Mouse (Mus musculus): Measurements from ENCODE around the gene Psmd6. TPM values are rescaled to one million over a fixed set of nuclear protein-coding genes. Genes with fewer than 3 reads are reported as not detected.
A peak's percentile ranks its signal among the peaks of the same experiment; 100 is the strongest.

Gene Psmd6
- total RNA-seq (2022): 100 to 1,000 TPM; 111 to 121 (median 118) TPM

DNA sequence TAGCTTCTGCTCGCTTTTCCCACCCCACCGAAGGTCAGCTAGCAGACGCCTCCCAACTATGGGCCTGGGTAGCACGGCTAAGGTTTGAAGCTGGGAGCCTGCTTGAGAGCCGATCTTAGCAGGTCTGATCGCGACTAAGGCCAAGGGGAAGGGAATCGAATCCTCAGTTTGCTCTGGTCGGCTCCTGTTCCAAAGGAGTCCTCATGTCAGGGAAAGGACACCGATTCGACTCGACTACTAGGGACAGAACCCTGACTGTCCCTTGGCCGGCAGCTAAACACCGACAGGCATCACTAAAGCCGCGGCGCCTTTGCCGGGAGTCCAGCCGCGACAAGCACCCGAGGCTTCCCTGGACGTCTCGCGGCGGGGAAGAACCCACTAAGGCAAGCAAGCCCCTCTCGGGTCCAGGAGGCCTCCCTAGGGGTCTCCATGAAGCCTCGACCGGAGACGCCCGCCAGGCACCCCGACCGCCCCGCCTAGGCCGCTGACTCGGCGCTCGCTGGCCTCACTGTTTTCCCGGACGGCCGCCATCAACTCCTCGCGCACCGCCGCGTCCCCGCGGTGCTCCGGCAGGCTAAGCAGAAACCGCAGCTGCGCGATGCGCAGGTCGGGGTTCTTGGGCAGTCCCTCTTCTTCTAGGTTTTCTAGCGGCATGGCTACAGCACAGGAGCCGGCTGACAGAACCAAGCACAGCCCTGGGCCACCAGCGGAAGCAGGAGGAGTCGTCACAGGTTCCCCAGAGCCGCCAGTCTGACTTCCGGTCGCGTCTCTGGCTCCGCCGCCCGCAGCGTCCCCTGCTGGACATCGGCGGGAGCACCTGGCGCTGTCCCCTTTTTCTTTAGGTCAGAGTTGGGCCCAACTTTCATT, at the start of gene Psmd6:
Gene Psmd6, minus strand, starts transcription at position 755 of the 867 bp plus-strand sequence.
- DNase-seq (ENCODE audit: low spot score in 2 of 2): peak; percentile 84 to 89

DNA sequence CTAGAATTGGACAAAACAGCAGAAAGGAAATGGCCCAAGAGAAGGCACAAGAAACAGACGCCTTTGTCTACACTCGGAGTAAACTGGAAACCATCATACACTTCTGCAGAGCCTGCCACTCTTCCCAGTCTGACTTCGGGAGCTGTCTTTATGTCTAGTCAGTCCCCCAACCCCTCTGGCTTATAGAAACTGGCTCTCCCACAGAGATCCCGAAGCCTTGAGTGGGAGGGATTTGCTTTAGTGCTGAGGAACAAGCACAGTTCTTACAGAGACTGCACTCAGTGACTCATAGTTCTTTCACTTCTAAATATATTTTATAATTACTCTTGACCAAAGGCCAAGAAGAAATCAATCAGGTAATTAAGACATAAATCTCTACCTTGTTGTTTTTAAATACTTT, 10.1 kb downstream of the Psmd6 start:
- no peak for DNase-seq (ENCODE audit: low spot score in 2 of 2)

DNA sequence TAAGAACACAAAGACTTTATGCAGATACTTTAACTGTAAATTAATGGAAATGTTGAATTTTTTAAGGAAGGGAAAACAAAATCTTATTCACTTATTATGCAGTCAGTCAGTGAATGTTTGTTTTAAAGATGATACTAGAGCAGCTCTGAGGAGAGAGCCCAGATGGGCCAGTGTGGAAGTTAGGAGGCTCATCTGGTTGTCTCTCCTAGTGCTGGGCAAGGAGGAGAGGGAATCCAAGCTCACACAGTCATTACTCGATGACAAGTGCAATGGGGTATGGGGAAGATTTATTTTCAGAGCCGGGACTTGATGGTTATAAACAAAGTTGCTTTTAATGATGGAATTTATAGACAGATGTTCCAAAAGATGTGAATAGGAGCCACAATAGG, 15.9 kb downstream of the Psmd6 start:
- no peak for DNase-seq (ENCODE audit: low spot score in 2 of 2)

DNA sequence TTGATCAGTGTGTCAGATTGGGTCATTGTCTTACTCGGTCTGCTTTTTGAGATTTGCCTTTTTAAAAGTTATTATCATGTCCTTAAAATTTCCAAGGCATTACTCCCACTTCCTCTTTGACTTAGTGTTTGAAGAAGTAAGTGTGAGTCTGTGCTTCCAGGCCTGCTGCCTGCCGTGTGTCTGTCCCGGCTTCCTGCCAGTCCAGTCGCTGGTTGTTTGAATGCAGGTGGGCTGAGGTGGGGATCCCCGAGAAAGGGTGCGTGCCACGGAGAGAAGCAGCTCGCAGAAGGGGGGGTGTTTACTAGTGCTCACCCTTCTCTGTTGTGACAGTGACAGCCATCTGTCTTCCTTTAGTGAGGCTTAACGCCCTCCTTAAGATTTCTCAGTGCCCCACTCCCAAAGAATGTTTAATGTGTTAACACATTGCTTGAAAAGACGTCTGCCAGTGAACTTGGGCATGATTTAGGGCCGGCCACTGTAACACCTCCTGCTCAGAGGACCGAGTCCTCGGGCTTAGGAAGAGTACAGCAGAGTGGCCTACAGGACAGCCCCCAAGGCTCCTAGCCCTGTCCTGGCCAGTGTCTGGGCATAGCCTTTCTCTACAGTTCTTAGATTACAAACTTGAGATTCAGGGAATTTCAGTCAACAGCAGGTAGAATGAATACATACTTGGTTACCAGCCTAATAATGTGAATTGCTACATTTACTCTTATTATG, 16.4 kb downstream of the Psmd6 start:
- no peak for DNase-seq (ENCODE audit: low spot score in 2 of 2)

DNA sequence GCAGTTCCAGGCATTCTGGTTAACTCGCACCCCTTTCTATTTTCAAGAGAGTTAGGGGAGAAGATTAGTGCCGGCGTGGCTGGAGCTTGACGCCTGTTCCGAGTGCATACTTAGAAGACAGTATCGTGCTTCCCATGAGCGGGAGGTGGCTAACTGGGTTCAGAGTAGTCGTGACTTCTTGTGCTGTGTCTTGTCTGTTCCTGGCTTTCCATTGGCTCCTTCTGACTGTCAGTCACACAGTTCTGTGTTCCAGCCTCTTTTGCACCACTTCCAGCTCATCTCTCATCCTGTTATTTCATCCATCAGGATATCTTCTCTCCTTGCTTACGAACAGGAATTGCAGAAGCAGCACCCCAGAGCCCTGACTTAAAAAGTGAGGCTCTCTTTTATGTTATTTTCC, 19.5 kb downstream of the Psmd6 start:
- DNase-seq (ENCODE audit: low spot score in 2 of 2): no peak

DNA sequence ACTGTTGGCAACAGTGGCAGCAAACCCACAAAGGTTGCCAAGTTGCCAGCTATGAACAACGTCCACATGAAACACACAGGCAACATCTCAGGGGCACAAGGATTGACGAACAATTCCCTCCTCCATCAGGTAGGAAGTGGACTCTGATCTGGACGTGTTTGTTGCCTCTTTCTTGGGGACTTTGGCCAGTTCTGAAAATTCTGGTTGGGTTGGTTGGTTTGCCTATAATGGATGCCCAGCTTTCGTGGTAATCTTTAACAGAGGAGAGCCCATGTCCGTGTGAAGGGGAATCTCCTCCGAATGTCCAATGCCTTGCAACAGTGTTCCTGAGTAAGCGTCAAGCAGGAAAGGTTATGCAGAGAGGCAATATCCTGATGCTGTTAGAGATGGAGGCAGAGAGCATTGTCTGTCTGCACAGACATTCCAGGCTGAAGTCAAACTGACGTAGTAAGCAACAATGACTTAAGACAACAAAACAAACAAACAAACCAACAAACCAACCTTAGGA, 20.0 kb downstream of the Psmd6 start:
- no peak for DNase-seq (ENCODE audit: low spot score in 2 of 2)

DNA sequence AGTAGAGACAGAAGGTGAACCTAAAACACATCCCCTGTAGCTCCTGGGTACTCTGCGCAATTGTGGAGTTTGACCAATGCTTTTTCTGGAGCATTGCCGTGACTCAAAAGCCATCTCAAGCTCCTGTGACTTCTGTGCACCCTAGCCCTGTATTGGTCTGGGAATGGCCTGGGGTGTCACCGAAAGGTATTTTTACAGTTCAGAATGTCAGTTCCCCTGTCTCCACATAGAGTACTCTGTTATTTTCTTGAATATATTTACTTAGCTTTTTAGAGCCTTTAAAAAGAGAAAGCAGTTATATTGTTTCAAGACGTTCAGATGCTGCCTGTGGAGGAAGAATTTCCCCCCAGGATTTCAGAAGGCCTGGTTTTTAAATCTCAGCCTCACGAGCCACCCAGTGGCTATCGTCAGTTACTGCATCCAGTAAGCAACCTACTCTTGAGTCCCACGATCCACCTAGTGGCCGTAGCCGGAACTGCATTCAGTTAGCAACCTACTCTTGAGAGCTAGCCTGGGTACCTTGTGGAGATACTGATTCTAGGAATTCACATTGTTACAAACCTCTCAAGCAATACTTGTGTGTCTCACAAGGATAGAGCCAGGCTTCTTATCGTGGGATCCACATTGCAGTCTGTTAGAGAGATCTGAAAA, 22.3 kb downstream of the Psmd6 start:
- peak; percentile 77 to 94 for DNase-seq (ENCODE audit: low spot score in 2 of 2)

DNA sequence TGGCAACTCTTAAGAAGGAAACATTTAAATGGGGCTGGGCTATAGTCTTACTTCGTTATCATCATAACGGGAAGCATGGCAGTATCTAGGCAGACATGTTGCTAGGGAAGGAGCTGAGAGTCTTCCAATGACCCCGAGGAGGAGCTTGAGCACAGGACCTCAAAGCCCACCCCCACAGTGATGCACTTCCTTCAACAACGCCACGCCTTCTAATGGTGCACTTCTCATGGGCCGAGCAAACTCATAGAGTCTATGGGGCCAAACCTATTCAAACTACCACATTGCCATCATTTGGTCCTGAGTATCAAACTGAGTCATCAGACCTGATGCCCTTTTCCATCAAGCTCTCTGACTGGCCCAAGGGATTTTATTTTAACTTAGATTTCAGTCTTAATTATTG, 30.2 kb downstream of the Psmd6 start:
- no peak for DNase-seq (ENCODE audit: low spot score in 2 of 2)

DNA sequence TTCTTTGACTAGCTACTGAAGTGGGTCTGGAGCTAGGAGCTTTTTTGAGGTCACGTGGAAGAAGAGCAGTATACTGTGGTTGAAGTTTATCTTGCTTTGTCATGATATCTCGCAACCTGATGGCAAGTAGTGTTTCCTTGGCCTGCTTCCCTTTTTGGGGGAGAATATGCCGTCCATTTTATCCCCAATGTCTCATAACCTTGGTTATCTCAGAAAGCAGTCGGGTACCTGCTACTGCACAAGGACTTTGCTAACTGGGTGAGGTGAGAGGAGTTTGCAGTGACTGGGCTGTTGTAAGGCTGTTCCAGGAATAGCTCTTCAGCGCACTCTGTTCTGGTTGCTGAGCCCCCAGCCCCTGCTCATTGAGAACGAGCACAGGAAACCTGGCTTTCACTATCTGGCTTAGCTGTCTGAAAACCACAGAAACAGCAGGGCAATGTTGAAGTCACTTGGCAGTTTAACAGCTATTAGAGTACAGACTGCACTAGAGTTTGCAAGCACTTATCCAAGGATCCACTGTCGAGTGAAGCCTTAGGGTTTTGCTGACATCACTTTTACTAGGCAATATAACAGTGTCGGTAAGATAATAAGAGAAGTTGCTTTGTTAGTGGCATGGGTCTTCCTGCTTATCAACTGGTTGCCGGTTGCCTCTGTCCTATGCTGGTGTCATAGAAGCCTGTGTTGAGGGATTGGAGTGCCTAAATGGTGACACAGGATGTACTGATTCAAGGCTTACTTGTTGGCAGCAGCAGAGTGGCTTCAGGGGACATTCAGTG, 32.6 kb downstream of the Psmd6 start:
- DNase-seq (ENCODE audit: low spot score in 2 of 2): no peak

DNA sequence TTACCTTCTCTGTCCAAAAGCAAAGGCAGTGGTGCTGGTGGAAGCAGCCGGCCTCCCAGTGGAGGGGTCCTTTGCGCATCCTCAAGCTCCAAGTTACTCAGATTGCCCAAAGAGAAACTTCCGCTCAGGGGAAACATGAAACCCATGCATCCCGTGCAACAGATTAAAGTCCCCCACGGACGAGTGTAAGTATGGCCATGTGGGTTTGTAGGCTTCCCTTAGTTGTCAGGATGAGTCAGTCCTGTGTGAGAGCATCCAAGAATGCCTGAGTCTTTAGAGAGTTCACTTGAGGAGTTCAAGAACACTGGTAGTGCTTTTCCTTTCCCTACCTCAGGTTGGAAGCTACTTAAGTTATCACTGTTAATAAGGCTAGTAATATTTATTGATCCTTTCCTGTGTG, 33.4 kb downstream of the Psmd6 start:
- DNase-seq (ENCODE audit: low spot score in 2 of 2): no peak

DNA sequence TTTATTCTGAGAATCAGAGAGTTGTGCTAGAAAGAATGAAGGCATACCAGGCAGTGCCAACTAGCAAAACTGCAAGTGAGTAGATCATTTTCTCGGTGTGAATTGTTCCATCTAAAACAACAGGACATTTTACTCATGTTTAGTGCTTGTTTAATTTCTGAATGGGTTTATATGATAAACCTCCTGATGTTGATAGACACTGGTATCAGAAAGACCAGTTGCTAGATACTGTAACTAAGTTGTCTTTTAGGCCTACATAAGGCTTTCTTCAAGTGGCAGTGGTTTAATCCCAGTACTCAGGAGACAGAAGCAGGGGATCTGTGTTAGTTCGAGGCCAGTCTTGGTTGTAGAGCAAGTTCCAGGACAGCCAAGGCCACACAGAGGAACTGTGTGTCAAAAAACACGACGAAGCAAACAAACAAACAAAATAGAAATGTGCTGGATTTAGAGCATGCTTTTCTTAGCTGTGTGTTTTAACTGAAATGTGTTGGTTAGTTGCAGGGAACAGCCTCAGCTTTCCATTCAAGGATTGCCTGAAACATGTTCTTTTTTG, 34.0 kb downstream of the Psmd6 start:
- DNase-seq (ENCODE audit: low spot score in 2 of 2): no peak

DNA sequence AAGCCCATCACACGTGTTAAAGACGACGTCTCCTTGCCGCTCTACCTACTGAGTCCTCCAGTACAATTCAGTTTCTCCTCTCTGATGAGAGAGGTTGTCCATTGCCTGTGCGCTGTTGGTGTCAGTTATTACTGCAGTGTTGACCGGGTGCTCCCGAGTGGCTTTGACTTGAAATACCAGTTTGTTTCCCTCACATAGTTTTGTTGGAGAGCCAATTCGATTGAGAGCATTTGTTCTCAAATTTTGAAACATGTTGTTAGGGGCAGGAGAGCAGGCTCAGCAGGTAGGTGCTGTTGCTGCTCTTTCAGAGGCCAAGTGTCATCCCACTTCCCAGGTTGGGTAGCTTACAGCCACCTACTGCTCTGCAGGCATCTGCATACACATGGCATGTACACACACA, 37.0 kb downstream of the Psmd6 start:
- DNase-seq (ENCODE audit: low spot score in 2 of 2): no peak

DNA sequence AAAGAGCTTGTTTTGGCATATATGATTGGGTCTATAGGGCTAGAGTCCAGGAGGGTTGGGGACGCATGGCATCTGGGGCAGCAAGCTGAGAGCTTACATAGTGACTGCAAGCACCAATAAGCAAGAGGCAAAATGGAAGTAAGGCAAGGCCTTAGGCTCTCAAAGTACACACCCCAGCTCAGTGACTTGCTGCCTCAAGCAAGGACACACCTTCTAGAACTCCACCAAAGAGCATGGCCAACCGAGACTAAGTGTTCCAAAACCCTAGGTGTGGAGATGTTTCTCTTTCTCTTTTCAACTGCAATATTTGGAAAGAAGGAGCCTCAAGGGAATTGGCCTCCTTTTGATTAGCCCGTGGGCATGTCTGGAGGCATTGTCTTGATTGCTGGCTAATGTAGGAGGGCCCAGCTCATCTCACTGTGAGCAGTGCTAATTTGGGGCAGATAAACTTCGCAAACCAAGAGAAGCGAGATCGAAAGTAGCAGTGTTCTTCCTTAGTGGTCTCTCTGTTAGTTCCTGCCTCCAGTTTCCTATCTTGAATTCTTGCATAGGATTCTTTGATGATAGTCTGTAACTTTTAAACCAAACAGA, 40.1 kb downstream of the Psmd6 start:
- no peak for DNase-seq (ENCODE audit: low spot score in 2 of 2)

DNA sequence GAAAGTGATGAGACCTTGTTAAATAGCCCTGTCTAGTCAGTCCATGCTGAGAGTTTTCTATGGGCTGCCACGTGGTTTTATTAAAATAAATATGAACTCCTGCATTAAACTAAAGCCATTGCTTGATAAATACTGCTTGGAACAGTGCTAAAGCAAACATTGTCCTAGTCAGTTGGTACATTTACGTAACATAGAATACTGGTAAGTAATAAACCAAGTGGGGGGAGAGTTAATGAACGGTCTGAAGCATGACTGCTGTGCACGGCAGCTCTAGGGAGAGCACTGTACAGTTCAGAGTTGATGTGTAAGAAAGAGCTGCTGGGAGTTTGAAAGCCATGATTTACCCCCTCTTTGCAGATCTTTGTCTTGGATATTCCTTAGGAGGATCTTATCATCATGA, 49.3 kb downstream of the Psmd6 start:
- no peak for DNase-seq (ENCODE audit: low spot score in 2 of 2)

DNA sequence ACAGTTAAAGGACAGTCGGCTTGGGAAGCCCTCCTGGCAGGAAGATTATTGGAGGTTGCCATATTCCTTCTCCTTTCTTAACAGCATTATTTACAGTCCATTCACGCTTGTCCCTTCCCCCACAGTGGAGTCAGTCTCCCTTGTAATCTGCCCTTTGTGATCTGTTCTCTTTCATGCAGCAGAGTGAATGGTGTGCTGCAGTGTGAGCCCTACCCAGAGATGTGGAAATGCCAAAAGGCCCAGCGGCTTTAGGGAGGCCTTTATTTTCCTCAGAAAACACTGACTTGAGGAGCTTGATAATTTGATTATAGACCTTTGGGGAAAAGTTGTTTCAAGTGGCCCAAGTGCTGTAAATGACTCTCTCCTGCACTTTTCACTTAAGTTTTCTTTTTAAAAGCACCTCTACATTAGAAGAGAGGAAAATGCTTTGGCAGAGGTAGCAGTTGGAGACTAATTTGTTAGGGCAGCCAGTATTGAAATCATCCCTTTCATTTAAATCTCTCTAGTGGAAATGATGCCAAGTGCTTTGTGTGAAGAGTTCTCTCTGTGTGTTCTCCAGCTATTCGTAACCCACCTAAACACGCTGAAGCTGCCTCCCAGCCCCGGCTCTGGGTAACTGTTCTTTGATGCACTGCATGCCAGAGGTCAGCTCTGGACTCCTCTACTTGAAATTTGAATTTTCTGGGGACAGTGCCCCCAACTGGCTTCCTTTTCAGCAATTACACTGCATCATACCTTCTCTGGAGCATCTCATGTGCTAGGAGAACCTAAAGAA, 50.1 kb downstream of the Psmd6 start:
- DNase-seq (ENCODE audit: low spot score in 2 of 2): peak in 1 of 2 experiments; percentile 37

DNA sequence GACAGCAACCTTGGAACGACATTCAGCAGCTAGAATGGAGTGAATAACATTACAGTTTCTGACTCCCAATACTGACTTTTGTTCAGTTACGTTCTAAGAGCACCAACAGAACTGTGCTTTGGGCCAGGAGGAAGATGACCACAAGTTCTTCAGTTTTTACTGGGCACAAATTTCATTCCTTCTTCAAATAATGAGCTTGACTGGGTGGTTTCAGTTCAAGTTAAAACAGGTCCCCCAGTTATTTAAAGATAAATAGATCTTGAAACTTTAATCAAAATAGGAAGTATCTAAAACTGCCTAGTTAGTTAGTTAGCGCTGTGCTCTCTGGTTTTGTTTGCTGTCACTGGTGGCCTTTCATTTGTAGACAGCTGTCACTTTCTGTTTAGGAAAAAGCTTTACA, 52.2 kb downstream of the Psmd6 start:
- DNase-seq (ENCODE audit: low spot score in 2 of 2): no peak

DNA sequence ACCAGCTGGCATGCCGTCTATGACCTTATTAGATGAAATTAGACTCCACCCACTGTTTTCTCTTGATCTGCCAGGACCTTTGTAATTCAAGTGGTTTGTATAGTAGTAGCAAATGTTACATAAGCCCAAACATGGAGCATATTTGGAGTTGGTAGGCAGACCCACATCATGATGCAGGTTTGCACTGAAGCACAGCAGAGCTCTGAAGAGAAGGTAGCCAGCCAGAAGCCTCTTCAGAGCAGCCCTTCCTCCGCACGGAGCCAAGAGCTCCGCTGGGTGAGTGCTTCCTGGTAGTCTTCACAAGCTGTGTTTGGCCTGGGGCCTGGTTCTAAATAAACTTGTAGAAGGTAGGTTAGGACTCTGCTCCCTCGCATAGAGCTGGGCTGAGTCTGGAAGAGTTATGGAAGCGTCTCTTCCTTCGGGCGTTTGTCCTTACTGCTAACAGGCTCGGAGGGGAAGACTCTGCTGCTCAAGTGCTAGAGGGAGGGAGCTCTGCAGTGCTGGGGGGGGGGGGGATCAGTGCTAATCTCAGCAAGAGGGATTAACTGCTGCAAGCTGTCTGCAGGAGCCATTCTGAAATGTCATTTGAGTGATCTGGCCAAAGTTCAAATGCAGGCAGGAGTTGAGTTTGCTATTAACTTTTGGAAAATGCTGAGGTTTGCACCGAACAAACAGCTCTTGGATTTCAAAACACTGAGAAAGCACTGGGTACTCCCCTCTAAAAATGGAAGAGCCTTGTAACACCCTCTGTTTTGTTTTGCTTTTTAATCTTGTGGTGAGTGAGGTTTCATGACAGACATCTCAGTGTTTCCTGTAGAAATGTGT, 52.9 kb downstream of the Psmd6 start:
- peak; percentile 18 to 20 for DNase-seq (ENCODE audit: low spot score in 2 of 2)

DNA sequence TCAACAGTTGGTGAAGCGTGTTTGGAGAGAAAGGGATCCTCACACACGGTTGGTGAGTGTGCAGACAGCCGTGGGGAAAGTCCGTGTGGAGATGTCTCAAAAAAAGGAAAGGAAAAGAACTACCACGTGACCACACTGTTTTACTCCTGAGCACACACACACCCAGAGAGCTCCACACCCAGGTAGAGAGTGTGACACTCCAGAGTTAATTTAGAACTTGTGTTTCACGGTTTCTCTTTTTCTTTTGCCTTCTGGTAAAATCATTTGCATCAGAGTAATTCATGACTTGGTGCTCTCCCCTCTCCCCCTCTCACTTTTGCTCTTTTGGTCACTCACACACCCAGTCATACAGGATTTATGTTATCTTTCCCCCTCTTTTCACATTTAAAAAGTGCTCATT, 54.5 kb downstream of the Psmd6 start:
- no peak for DNase-seq (ENCODE audit: low spot score in 2 of 2)

DNA sequence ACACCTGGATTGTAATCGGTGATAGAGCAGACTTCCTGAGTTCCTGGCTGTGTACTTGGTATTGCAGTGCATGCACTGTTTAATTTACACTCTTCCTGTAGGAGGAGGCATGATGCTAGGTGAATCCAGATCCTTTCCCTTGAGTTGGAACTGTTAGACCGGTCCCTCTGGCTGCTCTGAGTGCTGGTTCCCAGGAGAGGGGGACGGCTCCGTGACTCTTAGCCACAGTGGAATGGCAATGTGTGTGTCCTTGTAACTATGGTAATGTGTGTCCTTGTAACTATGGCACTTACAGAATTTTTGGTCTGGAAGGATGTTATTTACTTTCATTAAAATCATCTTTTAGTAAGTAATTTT, 55.7 kb downstream of the Psmd6 start:
- DNase-seq (ENCODE audit: low spot score in 2 of 2): no peak

Measured in layer of hippocampus, adult 8-10 months (tissue).